Mouse (Mus musculus) heart, adult 2 months (tissue): ENCODE data around the gene Rab13.

Experiments used
- CTCF ChIP-seq: fragments of 200-600 bp; IDR thresholded peaks from 2 replicates; pipeline ENCODE4 v1.8.1; 2022; ENCODE audit warnings: antibody characterized with exemption, mild to moderate bottlenecking, moderate library complexity
- POLR2A ChIP-seq: fragments of 200-500 bp; IDR thresholded peaks from 2 replicates; pipeline ENCODE4 v1.6.1; 2011; ENCODE audit warnings: mild to moderate bottlenecking, low read depth, low read length, control low read depth; ENCODE audit not compliant: insufficient read depth

DNA sequence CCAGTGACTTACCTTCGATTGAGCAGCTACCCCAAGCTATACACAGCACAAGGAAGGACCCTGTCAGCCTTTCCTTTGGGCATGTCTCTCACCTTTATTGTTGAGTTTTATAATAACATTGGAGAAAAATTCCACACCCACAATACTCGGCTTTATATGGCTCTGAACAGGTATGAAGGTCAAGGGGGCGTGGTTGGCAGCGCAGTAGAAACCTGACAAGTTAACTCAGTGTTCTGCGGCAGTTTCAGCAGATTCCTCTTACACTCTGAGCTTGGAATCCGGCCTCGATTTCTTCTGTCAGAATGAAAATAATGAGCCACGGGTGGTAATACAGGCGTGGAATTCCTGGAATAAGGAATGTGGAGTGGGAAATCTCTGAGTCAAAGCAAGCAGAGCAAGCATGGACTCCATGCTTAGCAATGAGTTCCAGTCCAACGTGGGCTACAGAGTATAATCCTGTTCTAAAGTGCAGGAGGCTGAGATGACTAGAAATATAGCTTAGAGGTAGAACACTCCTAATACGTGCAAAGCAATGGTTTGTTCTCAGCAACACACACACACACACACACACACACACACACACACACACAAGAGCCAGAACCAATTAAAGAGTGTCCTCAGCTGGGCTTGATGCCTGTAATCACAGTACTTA lies 22.5 kb upstream of the Rab13 start:
- TF ChIP-seq POLR2A, result no peak
- TF ChIP-seq CTCF, result no peak
